ENCODE assay signal across 35 mouse cellular contexts in the genomic region with DNA sequence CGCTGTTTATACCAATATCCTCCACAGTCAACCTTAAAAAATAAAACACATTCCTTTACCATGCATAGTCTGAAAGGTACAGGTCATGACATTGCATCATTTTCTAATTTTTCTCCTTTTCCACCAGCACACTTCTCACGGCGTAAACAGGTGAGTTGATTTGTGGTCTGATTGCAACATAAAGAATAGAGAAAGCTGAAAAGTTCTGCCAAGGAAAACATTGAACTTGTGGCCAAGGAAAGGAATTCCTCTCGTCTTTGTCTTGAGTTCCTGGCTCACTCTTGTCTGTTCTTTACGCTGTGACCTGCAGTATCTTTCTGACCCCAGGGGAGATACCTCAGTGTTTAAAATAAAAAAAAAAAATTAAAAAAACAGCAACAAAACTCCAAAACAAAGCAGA.
"Had no signal": no experiment of that assay in that cellular context is flagged by ENCODE, and none has a peak within 500 bp of the region (broad histone marks: within the 10 kb centered on the region; RNA-seq: fewer than 3 reads in every experiment).

No protein-coding gene starts in this region.

- H3K27me3 ChIP-seq: heart, embryonic 12.5 days; heart, embryonic 13.5 days; heart, embryonic 15.5 days; hindbrain, embryonic 12.5 days; hindbrain, embryonic 13.5 days; hindbrain, embryonic 15.5 days; intestine, embryonic 15.5 days; kidney, embryonic 15.5 days had no signal

- H3K4me1 ChIP-seq: heart, embryonic 10.5 days; heart, embryonic 12.5 days; heart, embryonic 13.5 days; heart, embryonic 15.5 days; hindbrain, embryonic 10.5 days; hindbrain, embryonic 12.5 days; hindbrain, embryonic 13.5 days; hindbrain, embryonic 15.5 days; intestine, embryonic 15.5 days had no signal

- H3K9me3 ChIP-seq: heart, embryonic 10.5 days; heart, embryonic 12.5 days; heart, embryonic 13.5 days; heart, embryonic 15.5 days; hindbrain, embryonic 10.5 days; hindbrain, embryonic 12.5 days; hindbrain, embryonic 13.5 days; hindbrain, embryonic 15.5 days; intestine, embryonic 15.5 days; kidney, embryonic 15.5 days had no signal

- H3K9ac ChIP-seq: heart, embryonic 12.5 days; heart, embryonic 13.5 days; heart, embryonic 15.5 days; hindbrain, embryonic 12.5 days; hindbrain, embryonic 13.5 days; hindbrain, embryonic 14.5 days; hindbrain, embryonic 15.5 days; intestine, embryonic 15.5 days; kidney, embryonic 15.5 days had no signal

- ATAC-seq: hindbrain, embryonic 16.5 days; hindbrain, postnatal 0 days; inflammation-experienced regulatory T-cells, adult 6 months; intestine, embryonic 15.5 days; intestine, embryonic 16.5 days; intestine, postnatal 0 days had no signal

- H3K4me3 ChIP-seq: heart, embryonic 10.5 days; heart, embryonic 12.5 days; heart, embryonic 13.5 days; heart, embryonic 15.5 days; hindbrain, embryonic 10.5 days; hindbrain, embryonic 12.5 days; hindbrain, embryonic 13.5 days; hindbrain, embryonic 15.5 days; intestine, embryonic 15.5 days; kidney, embryonic 15.5 days; layer of hippocampus, adult 2 months had no signal

- DNase-seq: heart, postnatal 10 days; heart, postnatal 14 days; heart, postnatal 36 days; heart, postnatal 4 days; kidney, adult 11 months; kidney, adult 18-20 months; kidney, adult 2 months; kidney, adult 8-10 months; kidney, adult 9 months; kidney, postnatal 10 days; kidney, postnatal 14 days; kidney, postnatal 25 days; kidney, postnatal 36 days; kidney, postnatal 4 days; layer of hippocampus, adult 9-11 months; layer of hippocampus, postnatal 36 days had no signal

- H3K27ac ChIP-seq: heart, embryonic 10.5 days; heart, embryonic 13.5 days; heart, embryonic 15.5 days; hindbrain, embryonic 10.5 days; hindbrain, embryonic 12.5 days; hindbrain, embryonic 13.5 days; hindbrain, embryonic 14.5 days; hindbrain, embryonic 15.5 days; hindbrain, postnatal 0 days; intestine, embryonic 15.5 days; kidney, embryonic 15.5 days; kidney, postnatal 0 days; layer of hippocampus, adult 2 months had no signal

- H3K36me3 ChIP-seq: heart, embryonic 10.5 days; heart, embryonic 12.5 days; heart, embryonic 13.5 days; heart, embryonic 15.5 days; hindbrain, embryonic 10.5 days; hindbrain, embryonic 12.5 days; hindbrain, embryonic 13.5 days; hindbrain, embryonic 15.5 days; intestine, embryonic 15.5 days; kidney, embryonic 15.5 days had no signal

- H3K4me2 ChIP-seq: heart, embryonic 11.5 days; heart, embryonic 12.5 days; heart, embryonic 13.5 days; heart, embryonic 15.5 days; hindbrain, embryonic 12.5 days; hindbrain, embryonic 13.5 days; hindbrain, embryonic 14.5 days; hindbrain, embryonic 15.5 days; intestine, embryonic 15.5 days; kidney, embryonic 15.5 days had no signal
